Mouse (Mus musculus): ENCODE data around the gene Cfdp1. TPM values are rescaled to one million over a fixed set of nuclear protein-coding genes. Genes with fewer than 3 reads are reported as not detected.

Gene Cfdp1
- polyA plus RNA-seq, 1 experiment from 2014 or later: 199 TPM

- Histone ChIP-seq H3K27ac (peak overlapping the region; percentile 84), H3K27me3 (no peaks in the 10 kb centered on the region), H3K4me3 (replicated peaks) (peak overlapping the region; percentile 77), H3K4me1 (peaks cover 72% of the 10 kb centered on the region), H3K9ac (peak overlapping the region; percentile 87), H3K9me3 (no peaks in the 10 kb centered on the region), H3K36me3 (replicated peaks) (no peaks in the 10 kb centered on the region), H3K4me2 (peak overlapping the region; percentile 93)
- under 1% methylated on average over 39 of the region's 39 CpGs for WGBS
- peak; percentile 52; the same call in 1 of the 2 replicates for ATAC-seq (ENCODE audit: low FRiP score)
These were observed 122.7 kb downstream of the Cfdp1 start for GRCm38 (mm10) chr8:111731231-111731977.

DNA sequence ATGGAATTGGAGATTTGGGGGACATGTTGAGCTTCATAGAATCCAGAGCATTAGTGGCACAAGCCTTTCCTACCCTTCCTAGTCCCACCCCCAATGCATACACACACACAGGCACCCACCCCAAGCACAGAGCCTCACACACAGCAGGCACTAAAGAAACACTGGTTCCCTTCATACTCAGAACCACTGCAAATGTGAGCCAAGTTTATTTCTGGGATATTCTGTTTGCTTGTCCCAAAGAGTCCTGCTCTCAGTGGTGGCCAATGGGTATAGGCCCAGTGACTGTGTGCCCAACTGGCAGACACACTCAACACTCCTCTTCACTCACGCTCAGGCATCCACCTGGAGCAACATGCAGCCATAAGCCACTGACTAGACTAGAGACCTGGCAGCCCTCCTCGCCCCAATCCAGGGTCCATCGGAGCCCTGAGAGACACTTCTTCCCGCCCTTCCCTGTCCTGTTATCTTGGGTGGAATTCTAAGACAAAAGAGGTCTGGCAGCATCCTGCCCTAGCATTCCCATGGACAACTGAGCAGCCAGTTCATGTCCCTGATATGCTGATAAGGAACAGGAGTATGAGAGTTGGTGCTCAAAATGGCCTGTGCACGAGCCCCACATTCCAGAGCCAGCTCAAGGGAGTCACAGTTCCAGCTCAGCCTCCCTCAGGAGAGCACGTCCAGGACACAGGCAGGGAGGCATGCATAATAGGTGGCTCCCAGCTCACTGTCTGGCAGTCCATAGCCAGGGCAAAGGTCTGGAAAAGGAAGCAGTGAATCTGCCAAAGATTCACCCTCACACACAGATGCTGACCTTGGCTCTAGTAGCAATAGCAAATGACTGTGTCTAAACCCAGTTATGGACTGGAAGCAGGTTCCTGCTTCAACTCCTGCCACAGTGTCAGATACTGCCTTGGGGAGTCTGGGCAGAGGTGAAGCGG, 124.6 kb downstream of the Cfdp1 start:
- Histone ChIP-seq H3K27me3 (no peaks in the 10 kb centered on the region), H3K9me3 (no peaks in the 10 kb centered on the region), H3K27ac (no peak overlapping the region), H3K36me3 (replicated peaks) (no peaks in the 10 kb centered on the region), H3K4me1 (peaks cover 53% of the 10 kb centered on the region), H3K4me2 (no peak overlapping the region), H3K4me3 (replicated peaks) (no peak overlapping the region), H3K9ac (no peak overlapping the region)
- ATAC-seq (ENCODE audit: low FRiP score): no peak
- 76% methylated on average over 7 of the region's 7 CpGs for WGBS

DNA sequence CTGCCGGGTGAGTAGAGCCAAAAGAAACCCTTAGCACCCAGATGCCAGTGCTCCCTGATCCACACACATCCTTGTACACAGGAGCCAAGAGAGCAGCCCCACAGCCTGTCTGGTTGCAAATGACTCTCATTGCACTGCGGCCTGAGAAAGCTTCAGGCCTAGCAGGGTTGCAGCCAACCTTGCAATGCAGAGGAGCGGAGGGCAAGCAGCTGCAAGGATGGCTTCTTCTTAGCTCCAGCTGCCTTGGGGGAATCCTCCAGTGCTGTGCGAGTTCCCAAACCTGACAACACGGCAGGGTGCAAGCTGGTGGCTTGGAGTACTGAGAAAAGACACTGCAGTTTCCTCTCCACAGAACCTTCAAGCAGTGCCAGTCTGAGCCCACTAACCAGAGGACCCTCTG, 125.6 kb downstream of the Cfdp1 start:
- 84% methylated on average over 5 of the region's 5 CpGs for WGBS
- Histone ChIP-seq H3K9ac (no peak overlapping the region), H3K36me3 (replicated peaks) (no peaks in the 10 kb centered on the region), H3K4me3 (replicated peaks) (no peak overlapping the region), H3K27me3 (no peaks in the 10 kb centered on the region), H3K9me3 (no peaks in the 10 kb centered on the region), H3K27ac (no peak overlapping the region), H3K4me2 (no peak overlapping the region), H3K4me1 (peaks cover 43% of the 10 kb centered on the region)
- ATAC-seq (ENCODE audit: low FRiP score): no peak

DNA sequence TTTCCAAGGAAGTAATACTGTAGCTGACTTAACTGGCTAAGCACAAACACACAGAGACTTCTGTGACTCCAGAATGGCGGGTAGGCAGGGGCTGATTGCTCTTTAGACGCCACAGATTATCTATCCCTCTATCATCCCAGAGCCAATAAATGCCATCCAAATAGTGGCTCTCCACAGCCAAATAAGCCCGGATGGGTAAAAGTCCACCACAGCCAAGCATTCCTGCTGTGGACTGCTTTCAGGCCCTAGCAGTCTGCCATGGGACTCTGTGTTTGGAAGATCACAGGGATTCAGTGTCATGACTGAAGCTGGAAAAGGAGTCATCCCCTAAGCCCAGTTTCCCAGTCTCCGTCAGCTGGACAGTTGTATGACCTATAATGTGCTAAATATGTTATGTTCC, 126.5 kb downstream of the Cfdp1 start:
- Histone ChIP-seq H3K9ac (no peak overlapping the region), H3K4me3 (replicated peaks) (no peak overlapping the region), H3K27ac (no peak overlapping the region), H3K4me1 (peaks cover 34% of the 10 kb centered on the region), H3K4me2 (no peak overlapping the region), H3K27me3 (no peaks in the 10 kb centered on the region), H3K9me3 (no peaks in the 10 kb centered on the region), H3K36me3 (replicated peaks) (no peaks in the 10 kb centered on the region)
- no peak for ATAC-seq (ENCODE audit: low FRiP score)
- whole genome bisulfite sequencing: 83% methylated on average over 4 of the region's 4 CpGs

DNA sequence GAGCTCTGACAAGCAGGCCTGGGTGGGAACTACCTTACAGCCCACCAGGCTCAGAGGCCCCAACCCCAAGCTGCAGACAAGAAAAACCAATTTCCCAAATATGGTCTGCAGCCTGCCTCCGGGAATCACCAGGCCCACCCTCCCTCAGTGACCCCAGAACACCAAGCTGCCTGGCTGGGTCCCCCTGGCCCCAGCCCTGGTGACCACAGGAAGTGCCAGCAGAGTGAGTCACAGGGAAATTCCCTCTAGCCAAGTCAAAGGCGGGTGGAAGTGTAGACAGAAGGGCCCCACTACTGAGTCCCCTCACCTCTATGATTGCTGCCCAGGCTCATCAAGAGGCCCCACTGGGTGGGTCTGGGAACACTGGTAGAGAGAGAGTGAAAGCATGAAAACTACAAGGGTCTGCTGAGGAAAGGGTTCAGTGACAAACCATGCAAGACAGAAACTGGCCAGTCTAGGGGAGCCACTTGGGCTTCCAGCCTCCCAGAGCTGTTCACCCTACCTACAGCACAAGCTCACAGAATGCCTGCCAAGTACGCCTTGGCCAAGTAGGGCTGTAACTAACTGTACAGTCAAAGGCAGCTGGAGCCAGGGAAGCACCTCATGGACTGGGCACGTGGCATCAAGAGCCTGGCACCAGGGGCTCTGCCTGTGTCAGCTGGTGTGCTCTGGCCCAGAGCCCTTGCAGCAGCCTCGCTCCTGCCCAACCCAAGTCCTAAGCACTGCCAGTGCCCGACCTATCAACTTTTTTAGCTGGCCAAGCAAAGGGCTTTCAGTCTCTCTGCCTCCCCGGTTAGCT, 127.8 kb downstream of the Cfdp1 start:
- no peaks in the 10 kb centered on the region for H3K9me3 ChIP-seq
- no peak for ATAC-seq (ENCODE audit: low FRiP score)
- H3K9ac ChIP-seq: no peak overlapping the region
- no peak overlapping the region for H3K4me2 ChIP-seq
- H3K4me1 ChIP-seq: peaks cover 25% of the 10 kb centered on the region
- H3K36me3 ChIP-seq (replicated peaks): peaks cover 2% of the 10 kb centered on the region; the same call in 1 of the 2 replicates
- WGBS: 90% methylated on average over 7 of the region's 7 CpGs
- no peaks in the 10 kb centered on the region for H3K27me3 ChIP-seq
- H3K27ac ChIP-seq: 0 out of 2 replicates have a peak overlapping the region, but pooled peaks have one; percentile 13
- H3K4me3 ChIP-seq (replicated peaks): no peak overlapping the region

GRCm38 (mm10) chr8:111725341-111725740, 128.8 kb downstream of the Cfdp1 start:
- Histone ChIP-seq H3K36me3 (replicated peaks) (peaks cover 11% of the 10 kb centered on the region), H3K27me3 (no peaks in the 10 kb centered on the region), H3K4me3 (replicated peaks) (no peak overlapping the region), H3K4me2 (no peak overlapping the region), H3K9ac (no peak overlapping the region), H3K27ac (no peak overlapping the region), H3K9me3 (no peaks in the 10 kb centered on the region), H3K4me1 (peaks cover 15% of the 10 kb centered on the region)
- ATAC-seq (ENCODE audit: low FRiP score): no peak
- 96% methylated on average over 6 of the region's 6 CpGs for WGBS

- peaks cover 30% of the 10 kb centered on the region for H3K36me3 ChIP-seq (replicated peaks)
- no peak overlapping the region for H3K4me2 ChIP-seq
- no peak overlapping the region for H3K9ac ChIP-seq
- H3K4me3 ChIP-seq (replicated peaks): no peak overlapping the region
- no peaks in the 10 kb centered on the region for H3K9me3 ChIP-seq
- no peaks in the 10 kb centered on the region for H3K27me3 ChIP-seq
- H3K27ac ChIP-seq: peak overlapping the region; percentile 32; the same call in 1 of the 2 replicates
- ATAC-seq (ENCODE audit: low FRiP score): no peak
- peaks cover 38% of the 10 kb centered on the region for H3K4me1 ChIP-seq
- WGBS: 76% methylated on average over 4 of the region's 4 CpGs
These were observed 134.0 kb downstream of the Cfdp1 start for GRCm38 (mm10) chr8:111720115-111720544.

DNA sequence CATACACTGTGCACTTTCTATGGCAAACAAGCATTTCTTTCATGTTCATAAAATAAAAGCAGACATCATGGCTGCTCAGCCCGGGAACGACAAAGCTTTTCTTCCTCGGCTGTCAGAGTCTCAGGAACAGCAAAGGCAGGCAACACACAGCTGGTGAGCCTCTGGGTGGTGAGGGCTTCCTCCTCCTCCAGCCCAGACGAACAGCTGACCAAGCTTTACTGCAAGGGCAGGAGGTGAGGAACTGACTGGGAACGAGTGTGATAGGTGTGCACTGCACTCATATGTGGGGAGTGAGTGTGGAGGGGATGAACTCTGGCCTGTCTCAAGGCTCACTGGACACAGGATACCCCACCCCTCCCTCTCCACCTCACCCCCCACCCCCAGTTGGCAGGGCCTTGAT, 135.2 kb downstream of the Cfdp1 start:
- Histone ChIP-seq H3K36me3 (replicated peaks) (peaks cover 41% of the 10 kb centered on the region), H3K4me3 (replicated peaks) (no peak overlapping the region), H3K27ac (peak overlapping the region; percentile 50; the same call in 1 of the 2 replicates), H3K9ac (no peak overlapping the region), H3K4me1 (peaks cover 39% of the 10 kb centered on the region), H3K27me3 (no peaks in the 10 kb centered on the region), H3K4me2 (no peak overlapping the region), H3K9me3 (no peaks in the 10 kb centered on the region)
- WGBS: 62% methylated on average over 5 of the region's 5 CpGs
- no peak for ATAC-seq (ENCODE audit: low FRiP score)

Other genes starting within 250 kb of the Cfdp1 start
- gene Ldhd, start 223.9 kb downstream of the Cfdp1 start, polyA plus RNA-seq (2016; fragmentation: Nextera tagmentation; extraction: Ambion mirVana): 0.24 and 0.50 TPM in 2 replicates
- gene Zfp1, start 210.9 kb downstream of the Cfdp1 start, polyA plus RNA-seq (2016; fragmentation: Nextera tagmentation; extraction: Ambion mirVana): 22.8 and 28.4 TPM in 2 replicates
- gene Ctrb1, start 163.3 kb downstream of the Cfdp1 start, polyA plus RNA-seq (2016; fragmentation: Nextera tagmentation; extraction: Ambion mirVana): not detected in 2 replicates
- gene Bcar1, start 110.5 kb downstream of the Cfdp1 start, polyA plus RNA-seq (2016; fragmentation: Nextera tagmentation; extraction: Ambion mirVana): 44.0 and 45.6 TPM in 2 replicates
- gene Tmem170, start 22.5 kb upstream of the Cfdp1 start, polyA plus RNA-seq (2016; fragmentation: Nextera tagmentation; extraction: Ambion mirVana): 7.6 and 8.7 TPM in 2 replicates
- gene Chst5, start 56.2 kb upstream of the Cfdp1 start, polyA plus RNA-seq (2016; fragmentation: Nextera tagmentation; extraction: Ambion mirVana): 1.5 and 1.7 TPM in 2 replicates
- gene Tmem231, start 79.6 kb upstream of the Cfdp1 start, polyA plus RNA-seq (2016; fragmentation: Nextera tagmentation; extraction: Ambion mirVana): 18.6 and 18.7 TPM in 2 replicates
- gene Gabarapl2, start 86.4 kb upstream of the Cfdp1 start, polyA plus RNA-seq (2016; fragmentation: Nextera tagmentation; extraction: Ambion mirVana): 336 and 356 TPM in 2 replicates
- gene Adat1, start 138.0 kb upstream of the Cfdp1 start, polyA plus RNA-seq (2016; fragmentation: Nextera tagmentation; extraction: Ambion mirVana): 12.6 and 13.0 TPM in 2 replicates
- 210 and 225 TPM in 2 replicates for gene Kars, start 157.0 kb upstream of the Cfdp1 start, polyA plus RNA-seq (2016; fragmentation: Nextera tagmentation; extraction: Ambion mirVana)
- gene Terf2ip, start 157.1 kb upstream of the Cfdp1 start, polyA plus RNA-seq (2016; fragmentation: Nextera tagmentation; extraction: Ambion mirVana): 37.0 and 38.7 TPM in 2 replicates
- 0.74 and 0.88 TPM in 2 replicates for gene Gm6793, start 160.7 kb upstream of the Cfdp1 start, polyA plus RNA-seq (2016; fragmentation: Nextera tagmentation; extraction: Ambion mirVana)

Measured in forebrain, embryonic 12.5 days (tissue).